Mouse (Mus musculus) heart, postnatal 0 days (tissue): ENCODE measurements around the gene Shc1.

Experiments
- CTCF ChIP-seq: IDR thresholded peaks from 2 replicates; pipeline ENCODE4 v1.5.1; 2016; ENCODE audit warnings: antibody characterized with exemption, control low read depth, low read depth
- EP300 ChIP-seq: IDR thresholded peaks from 2 replicates; pipeline ENCODE4 v1.6.1; 2016; ENCODE audit warnings: antibody characterized with exemption, low read depth

- TF ChIP-seq CTCF: no peak
- no peak for TF ChIP-seq EP300
Measured at GRCm38 (mm10) chr3:89432606-89433005, 14.4 kb downstream of the Shc1 start.
